Mouse (Mus musculus) kidney, adult 2 months (tissue): Measurements from ENCODE around the gene Plcb3.

ENCODE experiments used
- CTCF ChIP-seq: fragments of 200-500 bp; conservative IDR thresholded peaks from 2 replicates; pipeline ENCODE4 v1.5.1; 2011; ENCODE audit warnings: low read depth, mild to moderate bottlenecking, control low read depth, low read length, moderate library complexity, mixed read lengths; ENCODE audit not compliant: insufficient read depth, insufficient read length
- POLR2A ChIP-seq: fragments of 200-500 bp; IDR thresholded peaks from one replicate; pipeline ENCODE4 v1.6.1; 2011; ENCODE audit warnings: low read depth, low read length, control low read depth

GRCm38 (mm10) chr19:6950613-6951153 lies 25.6 kb downstream of the Plcb3 start:
- TF ChIP-seq POLR2A (peak; percentile 73), CTCF (0 out of 2 replicates have a peak, but pooled peaks have one; percentile 1)
